Mouse (Mus musculus) forebrain, embryonic 13.5 days (tissue): Measurements from ENCODE around the gene Cdk6. TPM values are rescaled to one million over a fixed set of nuclear protein-coding genes. Genes with fewer than 3 reads are reported as not detected.
"Not testable (repeated sequence)": the region's sequence is repeated elsewhere in the genome, so short reads cannot be mapped to it uniquely, and the experiment has no call there.

Experiments used
- ATAC-seq: fragments of 200-750 bp; cut with Nextera tagmentation; 2 replicates; pipeline ENCODE4 v1.8.0; 2017
- H3K27ac ChIP-seq: fragments of 300-500 bp; sonication (generic); 2 replicates; pipeline ENCODE4 v1.5.1; 2015; ENCODE audit warnings: inconsistent platforms, mild to moderate bottlenecking, moderate library complexity
- H3K27me3 ChIP-seq: fragments of 300-500 bp; sonication (generic); 2 replicates; pipeline ENCODE4 v1.6.1; 2015; ENCODE audit warnings: mild to moderate bottlenecking, inconsistent platforms
- H3K36me3 ChIP-seq: fragments of 300-500 bp; sonication (generic); 2 replicates; pipeline ENCODE4 v1.6.1; 2015; ENCODE audit warnings: mild to moderate bottlenecking, inconsistent platforms; ENCODE audit not compliant: poor library complexity, severe bottlenecking
- H3K4me1 ChIP-seq: fragments of 300-500 bp; sonication (generic); 2 replicates; pipeline ENCODE4 v1.6.1; 2015; ENCODE audit warnings: inconsistent platforms
- H3K4me2 ChIP-seq: fragments of 300-500 bp; sonication (generic); 2 replicates; pipeline ENCODE4 v1.6.1; 2015; ENCODE audit warnings: inconsistent platforms, mild to moderate bottlenecking, moderate library complexity
- H3K4me3 ChIP-seq: fragments of 300-500 bp; sonication (generic); 2 replicates; pipeline ENCODE4 v1.5.1; 2015; ENCODE audit warnings: mild to moderate bottlenecking, inconsistent platforms
- H3K9ac ChIP-seq: fragments of 300-500 bp; sonication (generic); 2 replicates; pipeline ENCODE4 v1.6.1; 2015; ENCODE audit warnings: mild to moderate bottlenecking, inconsistent platforms
- H3K9me3 ChIP-seq: fragments of 300-500 bp; sonication (generic); replicated peaks from 2 replicates; pipeline ENCODE4 v1.6.1; 2016; ENCODE audit warnings: inconsistent platforms
- WGBS: fragments of 180-500 bp; shearing (Covaris S2); methylation state at CpG from one replicate; pipeline ENCODE4 v1.1.7; 2015; 5-methylcytosine and 5-hydroxymethylcytosine counted together
- polyA plus RNA-seq: library from polyadenylated mRNA; unstranded; fragments of >200 nt; fragmentation: Nextera tagmentation; extraction: Ambion mirVana; gene quantifications from 2 replicates; pipeline ENCODE4 v1.2.1, GENCODE M21; 2015

Cdk6 gene
- polyA plus RNA-seq, 1 experiment from 2014 or later = 34.4 TPM

DNA sequence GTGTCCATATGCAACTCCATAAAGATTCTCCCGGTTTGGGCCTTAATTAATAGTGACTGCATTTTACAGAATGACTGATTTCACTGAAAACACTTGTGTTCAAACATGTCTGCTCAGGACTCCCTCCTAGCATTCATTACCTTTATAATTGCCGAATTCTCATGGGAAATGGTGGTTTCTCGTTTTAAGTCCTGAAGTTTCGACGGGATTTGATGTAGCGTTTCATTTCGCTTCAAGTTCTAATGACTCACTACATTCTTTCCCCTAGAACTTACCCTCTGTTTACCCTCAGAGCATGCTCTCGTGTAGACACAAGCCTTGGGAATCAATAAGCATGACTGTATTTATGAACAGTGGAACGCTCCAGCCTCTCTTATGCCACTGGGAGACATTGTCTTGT lies 66.6 kb downstream of the Cdk6 start:
- WGBS = 79% methylated on average over 9 of the region's 9 CpGs
- no peak for ATAC-seq

DNA sequence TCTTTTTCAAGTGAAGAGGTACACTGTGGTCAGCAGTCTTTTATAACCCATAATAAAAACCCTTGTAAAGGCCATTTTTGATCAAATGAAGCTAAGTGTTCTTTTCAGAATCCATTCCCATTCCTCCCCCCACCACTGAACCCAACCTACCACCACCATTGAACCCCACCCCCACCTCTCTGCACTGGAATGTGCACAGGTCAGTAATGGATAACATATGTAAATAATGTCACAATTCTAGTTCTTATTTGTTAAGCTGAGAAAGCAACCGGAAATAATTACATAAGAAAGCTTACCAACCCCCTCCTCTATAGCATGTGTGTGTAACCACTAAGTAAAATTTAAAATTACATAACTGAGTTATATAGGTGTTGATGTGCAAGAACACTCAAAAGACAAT lies 76.9 kb downstream of the Cdk6 start:
- ATAC-seq, H3K9me3 ChIP-seq, H3K27ac ChIP-seq, H3K4me2 ChIP-seq, H3K4me1 ChIP-seq, H3K9ac ChIP-seq, H3K4me3 ChIP-seq, H3K36me3 ChIP-seq, H3K27me3 ChIP-seq: not testable (repeated sequence)
- 92% methylated on average over 1 of the region's 1 CpGs for WGBS

More for the DNA sequence above, 66.6 kb downstream of the Cdk6 start:
- Histone ChIP-seq H3K36me3 (no peaks in the 10 kb centered on the region), H3K9me3 (peaks cover under 1% of the 10 kb centered on the region; the same call in 1 of the 2 replicates), H3K4me1 (peaks cover 19% of the 10 kb centered on the region), H3K9ac (no peak overlapping the region), H3K4me3 (no peak overlapping the region), H3K27ac (no peak overlapping the region), H3K4me2 (no peak overlapping the region), H3K27me3 (no peaks in the 10 kb centered on the region)

GRCm38 (mm10) chr5:3420094-3420831 lies 79.0 kb downstream of the Cdk6 start:
- ATAC-seq = no peak
- no peak overlapping the region for H3K9ac ChIP-seq
- H3K4me2 ChIP-seq = no peak overlapping the region
- no peak overlapping the region for H3K4me3 ChIP-seq
- H3K4me1 ChIP-seq = no peaks in the 10 kb centered on the region
- no peaks in the 10 kb centered on the region for H3K9me3 ChIP-seq
- H3K27ac ChIP-seq = no peak overlapping the region
- no peaks in the 10 kb centered on the region for H3K36me3 ChIP-seq
- 88% methylated on average over 10 of the region's 10 CpGs for WGBS
- no peaks in the 10 kb centered on the region for H3K27me3 ChIP-seq

DNA sequence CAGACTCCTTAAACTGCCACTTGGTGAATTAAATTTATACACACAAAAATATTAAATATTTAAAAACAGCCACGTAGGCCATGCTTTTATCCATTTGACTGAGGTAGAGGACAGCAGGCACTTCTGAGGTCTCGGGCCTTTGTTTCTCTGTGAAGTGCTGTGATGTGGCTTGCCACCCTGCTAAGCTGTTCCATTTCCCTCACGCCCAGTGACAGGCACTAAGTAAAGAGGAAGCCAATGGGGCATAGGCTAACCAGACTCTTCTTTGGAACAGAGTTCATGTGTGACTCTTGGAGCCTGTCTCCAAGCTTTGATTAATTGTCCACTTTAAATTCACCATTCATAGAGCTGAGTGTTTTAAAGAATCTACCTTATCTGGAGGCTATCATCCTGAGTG lies 79.5 kb downstream of the Cdk6 start:
- 84% methylated on average over 3 of the region's 3 CpGs for WGBS
- H3K9ac ChIP-seq = no peak overlapping the region

GRCm38 (mm10) chr5:3433131-3433700 lies 91.9 kb downstream of the Cdk6 start:
- 77% methylated on average over 20 of the region's 20 CpGs for WGBS
- not testable (repeated sequence) for H3K9ac ChIP-seq, H3K4me2 ChIP-seq, H3K9me3 ChIP-seq, H3K27me3 ChIP-seq, ATAC-seq, H3K36me3 ChIP-seq, H3K4me1 ChIP-seq, H3K4me3 ChIP-seq, H3K27ac ChIP-seq

More for the DNA sequence above, 79.5 kb downstream of the Cdk6 start:
- Histone ChIP-seq H3K4me3 (no peak overlapping the region), H3K27ac (no peak overlapping the region), H3K27me3 (no peaks in the 10 kb centered on the region), H3K4me1 (no peaks in the 10 kb centered on the region), H3K9me3 (no peaks in the 10 kb centered on the region), H3K4me2 (no peak overlapping the region), H3K36me3 (no peaks in the 10 kb centered on the region)
- no peak for ATAC-seq

DNA sequence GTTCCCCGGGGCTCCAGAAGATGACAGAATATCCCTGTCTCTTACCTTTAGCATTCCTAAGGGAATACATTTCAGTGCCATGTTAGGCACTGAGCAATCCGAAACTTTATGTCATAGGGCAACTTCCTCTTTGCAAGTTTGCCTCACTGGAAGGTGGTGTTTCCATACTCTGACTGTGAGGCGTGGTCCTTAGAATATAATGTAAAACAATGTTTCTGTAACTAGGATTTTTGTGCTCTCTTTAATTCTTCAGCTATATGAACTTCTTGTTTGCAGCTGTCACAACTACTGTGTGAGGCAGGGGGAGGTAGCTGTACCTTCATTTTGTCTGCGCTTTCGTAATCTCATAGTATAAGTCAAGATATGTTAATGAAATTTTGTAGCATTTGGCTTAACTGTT lies 92.8 kb downstream of the Cdk6 start:
- H3K27me3 ChIP-seq = not testable (repeated sequence)

DNA sequence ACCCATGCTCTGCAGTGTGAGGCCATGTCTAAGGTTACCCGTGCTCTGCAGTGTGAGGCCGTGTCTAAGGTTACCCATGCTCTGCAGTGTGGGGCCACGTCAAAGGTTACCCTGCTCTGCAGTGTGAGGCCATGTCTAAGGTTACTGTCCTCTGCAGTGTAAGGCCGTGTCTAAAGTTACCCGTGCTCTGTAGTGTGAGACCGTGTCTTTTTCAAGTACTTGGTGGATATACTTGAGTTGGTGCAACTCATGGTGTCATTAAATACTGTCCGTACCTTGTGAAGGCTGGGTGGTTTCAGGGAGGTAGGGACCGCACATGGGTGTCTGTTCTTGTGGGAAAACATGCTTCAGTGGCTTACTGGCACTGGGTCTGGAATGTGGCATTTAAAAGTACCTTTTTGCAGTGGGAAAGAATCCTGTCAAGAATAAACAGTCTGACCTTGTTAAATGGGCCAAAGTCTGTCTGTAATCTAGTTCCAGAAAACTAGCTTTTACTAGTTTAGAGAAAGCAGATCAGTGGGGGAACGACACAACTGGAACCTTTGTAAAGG lies 97.2 kb downstream of the Cdk6 start:
- H3K9me3 ChIP-seq, H3K4me2 ChIP-seq, H3K4me3 ChIP-seq, ATAC-seq, H3K4me1 ChIP-seq, H3K27me3 ChIP-seq, H3K9ac ChIP-seq, H3K27ac ChIP-seq, H3K36me3 ChIP-seq: not testable (repeated sequence)
- WGBS = 94% methylated on average over 9 of the region's 9 CpGs

More for the DNA sequence above, 92.8 kb downstream of the Cdk6 start:
- H3K9ac ChIP-seq, H3K4me2 ChIP-seq, H3K4me1 ChIP-seq, H3K27ac ChIP-seq, H3K9me3 ChIP-seq, ATAC-seq, H3K36me3 ChIP-seq, H3K4me3 ChIP-seq: not testable (repeated sequence)
- WGBS = 94% methylated on average over 5 of the region's 5 CpGs

- not testable (repeated sequence) for H3K9me3 ChIP-seq, H3K36me3 ChIP-seq, H3K4me1 ChIP-seq, H3K27ac ChIP-seq, H3K27me3 ChIP-seq, ATAC-seq, H3K9ac ChIP-seq, H3K4me3 ChIP-seq, H3K4me2 ChIP-seq
- 92% methylated on average over 6 of the region's 6 CpGs for WGBS
These were observed 98.1 kb downstream of the Cdk6 start for GRCm38 (mm10) chr5:3439386-3439785.

- ATAC-seq, H3K9me3 ChIP-seq: not testable (repeated sequence)
- WGBS = 89% methylated on average over 3 of the region's 3 CpGs
These were observed 101.2 kb downstream of the Cdk6 start for GRCm38 (mm10) chr5:3442524-3442923.

DNA sequence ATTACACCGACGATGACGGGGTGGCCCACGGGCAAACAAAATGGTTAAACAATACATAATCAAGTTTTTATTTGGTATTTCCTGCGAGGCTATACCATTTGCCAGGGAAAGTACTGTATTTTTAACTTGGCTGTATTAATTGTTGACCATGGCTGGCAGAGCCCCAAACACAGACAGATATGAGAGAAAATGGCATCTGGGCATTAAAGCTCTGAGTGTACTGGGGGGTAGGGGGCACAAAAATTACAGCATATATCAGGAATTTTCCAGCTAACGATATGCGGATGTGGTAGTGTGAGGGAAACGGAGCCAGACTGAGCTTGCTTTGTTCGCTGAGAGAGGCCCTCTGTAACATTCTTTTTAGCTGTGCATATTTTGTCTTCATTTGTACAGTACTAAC lies 109.9 kb downstream of the Cdk6 start:
- H3K9ac ChIP-seq, ATAC-seq, H3K36me3 ChIP-seq, H3K27me3 ChIP-seq, H3K4me3 ChIP-seq, H3K9me3 ChIP-seq: not testable (repeated sequence)
- peak overlapping the region; percentile 27 for H3K4me2 ChIP-seq
- H3K4me1 ChIP-seq = peaks cover 22% of the 10 kb centered on the region
- H3K27ac ChIP-seq = peak overlapping the region; percentile 80
- 15% methylated on average over 9 of the region's 9 CpGs for WGBS

More at GRCm38 (mm10) chr5:3442524-3442923, 101.2 kb downstream of the Cdk6 start:
- H3K27ac ChIP-seq, H3K4me2 ChIP-seq, H3K27me3 ChIP-seq, H3K4me1 ChIP-seq, H3K4me3 ChIP-seq, H3K9ac ChIP-seq, H3K36me3 ChIP-seq: not testable (repeated sequence)

GRCm38 (mm10) chr5:3453946-3454345 lies 112.7 kb downstream of the Cdk6 start:
- H3K9me3 ChIP-seq, H3K9ac ChIP-seq, H3K4me2 ChIP-seq, H3K36me3 ChIP-seq, H3K4me3 ChIP-seq, H3K27me3 ChIP-seq: not testable (repeated sequence)
- Histone ChIP-seq H3K4me1 (peaks cover 22% of the 10 kb centered on the region), H3K27ac (peak overlapping the region; percentile 63)
- 2% methylated on average over 6 of the region's 6 CpGs for WGBS
- peak; percentile 48; the same call in 1 of the 2 replicates for ATAC-seq

DNA sequence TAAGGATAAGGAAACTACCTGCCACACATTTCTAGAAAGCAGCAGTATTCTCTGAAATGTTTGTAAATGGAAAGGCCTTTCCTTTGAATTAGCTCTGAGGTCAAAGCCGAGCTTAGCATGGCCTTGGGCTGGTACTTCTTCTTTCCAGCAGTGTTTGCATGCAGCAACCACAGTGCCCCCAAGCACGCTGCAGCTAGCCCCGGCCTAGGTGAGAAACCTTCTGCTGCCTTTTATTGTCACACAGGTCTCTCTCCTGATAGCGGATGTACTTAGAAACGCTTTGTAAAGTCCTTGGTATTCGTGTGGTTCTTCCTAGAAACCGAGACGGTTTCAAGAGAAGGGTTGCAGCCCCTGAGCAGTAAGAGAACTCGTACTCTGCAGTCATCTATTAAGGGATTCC lies 119.6 kb downstream of the Cdk6 start:
- no peak overlapping the region for H3K27ac ChIP-seq
- H3K27me3 ChIP-seq = no peaks in the 10 kb centered on the region
- no peak for ATAC-seq
- H3K9ac ChIP-seq = no peak overlapping the region
- no peak overlapping the region for H3K4me3 ChIP-seq
- no peaks in the 10 kb centered on the region for H3K9me3 ChIP-seq
- 93% methylated on average over 9 of the region's 9 CpGs for WGBS
- no peaks in the 10 kb centered on the region for H3K36me3 ChIP-seq
- no peaks in the 10 kb centered on the region for H3K4me1 ChIP-seq
- H3K4me2 ChIP-seq = no peak overlapping the region
